Mouse (Mus musculus): ENCODE data around the gene Klf11. TPM values are rescaled to one million over a fixed set of nuclear protein-coding genes. Genes with fewer than 3 reads are reported as not detected.

Gene Klf11
- polyA plus RNA-seq, 1 experiment from 2014 or later, result 13.3 TPM

GRCm38 (mm10) chr12:24705502-24706263 lies 54.6 kb downstream of the Klf11 start:
- H3K9me3 ChIP-seq (ENCODE audit: control insufficient read depth, low read length), result no peaks in the 10 kb centered on the region
- ATAC-seq (ENCODE audit: low read depth), result no peak
- H3K4me3 ChIP-seq (ENCODE audit: low read depth, low read length), result no peak overlapping the region
- no peak overlapping the region for H3K27ac ChIP-seq (ENCODE audit: low read depth, low read length)
- no peak overlapping the region for H3K4me2 ChIP-seq (ENCODE audit: low read depth, low read length)
- 89% methylated on average over 15 of the region's 15 CpGs for WGBS
- H3K27me3 ChIP-seq (ENCODE audit: control insufficient read depth, insufficient read depth, low read length), result no peaks in the 10 kb centered on the region
- H3K4me1 ChIP-seq (ENCODE audit: control insufficient read depth, insufficient read depth, low read length), result peaks cover 11% of the 10 kb centered on the region; the same call in 1 of the 2 replicates
- H3K36me3 ChIP-seq (ENCODE audit: control insufficient read depth, insufficient read depth, low read length), result no peaks in the 10 kb centered on the region
- H3K9ac ChIP-seq (replicated peaks; ENCODE audit: low read depth, low read length), result no peak overlapping the region

- WGBS, result 1% methylated on average over 27 of the region's 27 CpGs
Measured at GRCm38 (mm10) chr12:24706764-24707479, 55.8 kb downstream of the Klf11 start.

GRCm38 (mm10) chr12:24707480-24707802 lies 56.4 kb downstream of the Klf11 start:
- no peaks in the 10 kb centered on the region for H3K27me3 ChIP-seq (ENCODE audit: control insufficient read depth, insufficient read depth, low read length)
- no peak; the same call in 1 of the 2 replicates for ATAC-seq (ENCODE audit: low read depth)
- H3K9ac ChIP-seq (replicated peaks; ENCODE audit: low read depth, low read length), result no peak overlapping the region
- H3K36me3 ChIP-seq (ENCODE audit: control insufficient read depth, insufficient read depth, low read length), result no peaks in the 10 kb centered on the region
- H3K4me1 ChIP-seq (ENCODE audit: control insufficient read depth, insufficient read depth, low read length), result peaks cover 11% of the 10 kb centered on the region; the same call in 1 of the 2 replicates
- H3K4me3 ChIP-seq (ENCODE audit: low read depth, low read length), result peak overlapping the region; percentile 85
- H3K9me3 ChIP-seq (ENCODE audit: control insufficient read depth, low read length), result no peaks in the 10 kb centered on the region
- H3K27ac ChIP-seq (ENCODE audit: low read depth, low read length), result no peak overlapping the region
- WGBS, result 0% methylated on average over 9 of the region's 9 CpGs
- H3K4me2 ChIP-seq (ENCODE audit: low read depth, low read length), result peak overlapping the region; percentile 68

More at GRCm38 (mm10) chr12:24706764-24707479, 55.8 kb downstream of the Klf11 start:
- Histone ChIP-seq H3K4me1 (ENCODE audit: control insufficient read depth, insufficient read depth, low read length) (peaks cover 11% of the 10 kb centered on the region; the same call in 1 of the 2 replicates), H3K9me3 (ENCODE audit: control insufficient read depth, low read length) (no peaks in the 10 kb centered on the region), H3K36me3 (ENCODE audit: control insufficient read depth, insufficient read depth, low read length) (no peaks in the 10 kb centered on the region), H3K9ac (replicated peaks; ENCODE audit: low read depth, low read length) (no peak overlapping the region), H3K27ac (ENCODE audit: low read depth, low read length) (no peak overlapping the region), H3K4me2 (ENCODE audit: low read depth, low read length) (peak overlapping the region; percentile 68; the same call in 1 of the 2 replicates), H3K4me3 (ENCODE audit: low read depth, low read length) (no peak overlapping the region), H3K27me3 (ENCODE audit: control insufficient read depth, insufficient read depth, low read length) (no peaks in the 10 kb centered on the region)
- ATAC-seq (ENCODE audit: low read depth), result no peak

- Histone ChIP-seq H3K9ac (replicated peaks; ENCODE audit: low read depth, low read length) (peak within 1 kb of the TSS; percentile 72), H3K27me3 (ENCODE audit: control insufficient read depth, insufficient read depth, low read length) (no peaks in the 10 kb centered on the region), H3K27ac (ENCODE audit: low read depth, low read length) (peak within 1 kb of the TSS; percentile 66; the same call in 1 of the 2 replicates), H3K4me3 (ENCODE audit: low read depth, low read length) (peak within 1 kb of the TSS; percentile 85), H3K4me1 (ENCODE audit: control insufficient read depth, insufficient read depth, low read length) (peaks cover 11% of the 10 kb centered on the region; the same call in 1 of the 2 replicates), H3K4me2 (ENCODE audit: low read depth, low read length) (peak within 1 kb of the TSS; percentile 68), H3K36me3 (ENCODE audit: control insufficient read depth, insufficient read depth, low read length) (no peaks in the 10 kb centered on the region), H3K9me3 (ENCODE audit: control insufficient read depth, low read length) (no peaks in the 10 kb centered on the region)
- under 1% methylated on average over 77 of the region's 83 CpGs for whole genome bisulfite sequencing
- peak; percentile 94 for ATAC-seq (ENCODE audit: low read depth)
Measured at GRCm38 (mm10) chr12:24707954-24708823, 57.1 kb downstream of the Klf11 start, which contains the start of gene Rrm2. TSS of gene Rrm2 (plus strand) at chr12:24708241.

DNA sequence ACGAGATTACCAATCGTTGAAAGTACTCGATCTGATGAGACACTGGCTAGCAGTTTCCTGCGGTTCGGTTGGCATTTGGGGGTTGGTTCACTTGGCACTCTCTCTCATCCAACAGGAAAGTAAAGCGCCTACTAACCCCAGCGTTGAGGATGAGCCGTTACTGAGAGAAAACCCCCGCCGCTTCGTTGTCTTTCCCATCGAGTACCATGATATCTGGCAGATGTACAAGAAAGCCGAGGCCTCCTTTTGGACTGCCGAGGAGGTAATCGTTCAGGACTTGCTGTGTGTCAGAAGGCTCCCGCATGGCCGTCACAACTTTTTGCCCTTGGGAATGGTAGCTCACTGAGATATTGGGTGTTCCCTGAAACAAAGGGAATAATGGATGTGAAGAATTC lies 57.7 kb downstream of the Klf11 start:
- Histone ChIP-seq H3K9me3 (ENCODE audit: control insufficient read depth, low read length) (no peaks in the 10 kb centered on the region), H3K36me3 (ENCODE audit: control insufficient read depth, insufficient read depth, low read length) (no peaks in the 10 kb centered on the region), H3K4me1 (ENCODE audit: control insufficient read depth, insufficient read depth, low read length) (peaks cover 11% of the 10 kb centered on the region; the same call in 1 of the 2 replicates), H3K27me3 (ENCODE audit: control insufficient read depth, insufficient read depth, low read length) (no peaks in the 10 kb centered on the region), H3K9ac (replicated peaks; ENCODE audit: low read depth, low read length) (peak overlapping the region; percentile 72; the same call in 1 of the 2 replicates), H3K4me3 (ENCODE audit: low read depth, low read length) (peak overlapping the region; percentile 85), H3K27ac (ENCODE audit: low read depth, low read length) (no peak overlapping the region), H3K4me2 (ENCODE audit: low read depth, low read length) (peak overlapping the region; percentile 68)
- WGBS, result 1% methylated on average over 17 of the region's 17 CpGs
- ATAC-seq (ENCODE audit: low read depth), result no peak

DNA sequence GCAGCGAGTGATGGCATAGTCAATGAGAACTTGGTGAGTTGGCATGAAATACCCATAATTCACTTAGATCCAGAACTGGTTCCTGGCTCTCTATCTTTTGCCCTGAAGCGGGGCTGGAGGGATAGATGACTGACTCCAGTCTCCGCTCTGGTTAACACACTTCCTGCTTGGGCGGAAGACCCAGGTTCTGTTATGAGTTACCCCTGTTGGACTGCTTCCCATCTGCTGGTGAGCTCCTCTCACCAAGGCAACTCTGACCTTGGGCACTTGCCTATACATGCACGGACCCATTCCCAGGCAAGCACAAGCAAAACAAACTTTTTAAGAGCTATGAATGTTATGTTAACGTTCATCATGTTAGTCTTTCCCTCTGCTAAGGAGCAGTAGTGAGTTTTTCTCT lies 58.3 kb downstream of the Klf11 start:
- H3K36me3 ChIP-seq (ENCODE audit: control insufficient read depth, insufficient read depth, low read length), result no peaks in the 10 kb centered on the region
- no peaks in the 10 kb centered on the region for H3K27me3 ChIP-seq (ENCODE audit: control insufficient read depth, insufficient read depth, low read length)
- 31% methylated on average over 6 of the region's 6 CpGs for WGBS

DNA sequence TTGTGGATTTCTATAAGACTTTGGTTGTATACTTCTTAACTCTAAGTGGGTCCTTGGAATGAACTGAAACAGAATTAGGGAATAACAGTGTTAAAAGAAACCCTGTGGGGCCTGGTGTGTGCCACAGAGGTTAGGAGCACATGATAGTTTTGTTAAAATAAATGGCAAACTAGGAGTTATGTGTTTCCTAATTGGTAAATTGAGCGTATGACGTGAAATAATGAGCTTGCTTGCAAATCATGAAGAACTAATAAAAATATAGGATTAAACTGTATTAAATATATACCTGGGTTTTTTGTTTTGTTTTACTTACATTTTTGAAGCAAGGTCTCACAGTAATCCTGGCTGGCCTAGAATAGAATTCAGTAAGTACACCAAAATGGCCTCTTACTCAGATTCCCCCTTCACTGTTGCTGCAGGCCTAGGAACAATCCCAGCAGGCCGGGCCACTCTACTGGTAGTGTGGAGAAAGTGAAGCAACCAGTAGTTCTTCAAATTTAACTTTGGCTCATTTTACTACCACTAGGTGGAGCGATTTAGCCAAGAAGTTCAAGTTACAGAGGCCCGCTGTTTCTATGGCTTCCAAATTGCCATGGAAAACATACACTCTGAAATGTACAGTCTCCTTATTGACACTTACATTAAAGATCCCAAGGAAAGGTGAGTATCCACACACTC lies 58.9 kb downstream of the Klf11 start:
- H3K4me3 ChIP-seq (ENCODE audit: low read depth, low read length), result no peak overlapping the region
- 29% methylated on average over 5 of the region's 5 CpGs for WGBS
- H3K27ac ChIP-seq (ENCODE audit: low read depth, low read length), result no peak overlapping the region
- H3K4me2 ChIP-seq (ENCODE audit: low read depth, low read length), result no peak overlapping the region
- ATAC-seq (ENCODE audit: low read depth), result peak; percentile 21
- no peak overlapping the region for H3K9ac ChIP-seq (replicated peaks; ENCODE audit: low read depth, low read length)
- H3K4me1 ChIP-seq (ENCODE audit: control insufficient read depth, insufficient read depth, low read length), result peaks cover 11% of the 10 kb centered on the region; the same call in 1 of the 2 replicates
- H3K36me3 ChIP-seq (ENCODE audit: control insufficient read depth, insufficient read depth, low read length), result no peaks in the 10 kb centered on the region
- H3K27me3 ChIP-seq (ENCODE audit: control insufficient read depth, insufficient read depth, low read length), result no peaks in the 10 kb centered on the region
- H3K9me3 ChIP-seq (ENCODE audit: control insufficient read depth, low read length), result no peaks in the 10 kb centered on the region

More for the DNA sequence above, 58.3 kb downstream of the Klf11 start:
- no peak overlapping the region for H3K27ac ChIP-seq (ENCODE audit: low read depth, low read length)
- H3K9ac ChIP-seq (replicated peaks; ENCODE audit: low read depth, low read length), result no peak overlapping the region
- no peaks in the 10 kb centered on the region for H3K9me3 ChIP-seq (ENCODE audit: control insufficient read depth, low read length)
- no peak for ATAC-seq (ENCODE audit: low read depth)
- peaks cover 11% of the 10 kb centered on the region; the same call in 1 of the 2 replicates for H3K4me1 ChIP-seq (ENCODE audit: control insufficient read depth, insufficient read depth, low read length)
- no peak overlapping the region; the same call in 1 of the 2 replicates for H3K4me3 ChIP-seq (ENCODE audit: low read depth, low read length)
- peak overlapping the region; percentile 68; the same call in 1 of the 2 replicates for H3K4me2 ChIP-seq (ENCODE audit: low read depth, low read length)

- no peaks in the 10 kb centered on the region for H3K9me3 ChIP-seq (ENCODE audit: control insufficient read depth, low read length)
- 62% methylated on average over 5 of the region's 5 CpGs for WGBS
- H3K4me2 ChIP-seq (ENCODE audit: low read depth, low read length), result no peak overlapping the region
- no peak for ATAC-seq (ENCODE audit: low read depth)
- no peaks in the 10 kb centered on the region for H3K27me3 ChIP-seq (ENCODE audit: control insufficient read depth, insufficient read depth, low read length)
- no peak overlapping the region for H3K9ac ChIP-seq (replicated peaks; ENCODE audit: low read depth, low read length)
- H3K4me3 ChIP-seq (ENCODE audit: low read depth, low read length), result no peak overlapping the region
- H3K36me3 ChIP-seq (ENCODE audit: control insufficient read depth, insufficient read depth, low read length), result no peaks in the 10 kb centered on the region
- peaks cover 11% of the 10 kb centered on the region; the same call in 1 of the 2 replicates for H3K4me1 ChIP-seq (ENCODE audit: control insufficient read depth, insufficient read depth, low read length)
- no peak overlapping the region for H3K27ac ChIP-seq (ENCODE audit: low read depth, low read length)
Measured at GRCm38 (mm10) chr12:24710672-24711071, 59.6 kb downstream of the Klf11 start.

All from neural tube, embryonic 14.5 days (tissue).